Mouse (Mus musculus) yolk sac, embryonic 10.5 days (tissue): ENCODE data around the gene Tm9sf2.
"Not testable (repeated sequence)": the region's sequence is repeated elsewhere in the genome, so short reads cannot be mapped to it uniquely, and the experiment has no call there.

ENCODE experiments used
- DNase-seq: peaks from one replicate; pipeline ENCODE4 v3.0.0-alpha.2; 2017; ENCODE audit warnings: low spot score

Gene Tm9sf2

DNA sequence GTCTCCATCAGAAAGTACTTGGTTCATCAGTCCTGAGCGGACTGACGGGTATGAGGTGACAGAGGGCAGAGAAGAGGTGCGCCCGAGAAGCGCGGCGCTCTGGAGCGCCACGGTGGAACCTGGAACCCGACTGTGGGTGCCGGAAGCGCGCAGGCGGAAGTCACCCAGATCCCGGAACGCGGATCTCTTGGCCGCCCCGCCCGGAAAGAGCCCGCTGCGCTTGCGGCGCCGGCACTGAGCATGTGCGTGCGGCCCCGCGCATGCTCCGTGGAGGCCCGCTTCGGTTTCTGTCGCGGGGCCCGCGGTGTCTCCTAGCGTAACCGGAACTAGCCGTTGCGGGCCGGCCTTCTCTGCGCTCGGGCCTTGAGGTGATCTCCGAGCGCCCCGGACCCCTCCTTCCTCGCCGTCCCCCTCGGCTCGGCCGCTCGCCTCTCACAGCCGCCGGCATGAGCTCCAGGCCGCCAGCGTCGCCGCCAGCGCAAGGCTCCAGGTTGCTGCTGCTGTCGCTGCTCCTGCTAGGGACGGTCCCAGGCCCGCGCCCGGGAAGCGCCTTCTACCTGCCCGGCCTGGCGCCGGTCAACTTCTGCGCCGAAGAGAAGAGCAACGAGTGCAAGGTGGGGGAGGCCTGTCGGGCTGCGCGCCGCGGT lies at the start of gene Tm9sf2:
TSS of gene Tm9sf2 (plus strand) at position 217 of the 647 bp plus-strand sequence.
- peak; percentile 90 for DNase-seq

- DNase-seq: no peak
Observed at GRCm38 (mm10) chr14:122057941-122058346, 48.9 kb upstream of the Tm9sf2 start.

GRCm38 (mm10) chr14:122060642-122061041 lies 46.2 kb upstream of the Tm9sf2 start:
- peak; percentile 58 for DNase-seq

- DNase-seq: no peak
Observed at GRCm38 (mm10) chr14:122061376-122061775, 45.5 kb upstream of the Tm9sf2 start.

DNA sequence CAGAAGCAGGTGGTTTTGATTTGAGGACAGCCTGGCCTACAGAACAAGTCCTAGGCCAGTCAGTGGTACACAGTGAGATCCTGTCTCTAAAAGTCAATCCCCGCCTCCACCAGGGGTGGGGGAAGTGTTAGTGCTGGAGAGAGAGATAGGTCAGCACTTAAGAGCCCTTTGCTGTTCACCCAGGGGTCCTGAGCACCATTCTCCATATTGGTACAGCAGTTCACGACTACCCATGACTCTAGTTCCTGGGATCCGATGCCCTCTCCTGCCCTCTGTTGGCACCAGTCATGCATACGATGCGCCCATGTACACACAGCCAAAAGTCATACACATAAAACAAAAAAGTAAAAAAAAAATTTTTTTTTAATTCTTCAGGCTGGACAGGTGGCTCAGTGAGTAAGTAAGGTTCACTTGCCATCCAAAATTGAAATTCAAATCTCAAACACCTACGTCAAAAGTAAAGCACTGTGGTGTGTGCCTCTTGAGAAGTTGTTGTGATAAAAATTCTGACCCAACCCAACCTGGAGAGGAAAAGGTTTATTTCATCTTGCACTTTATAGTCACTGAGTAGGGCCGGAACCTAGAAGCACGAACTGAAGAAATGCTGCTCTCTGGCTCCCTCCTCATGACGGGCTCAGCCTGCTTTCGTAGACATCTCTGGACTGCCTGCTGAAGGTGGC lies 44.3 kb upstream of the Tm9sf2 start:
- DNase-seq: no peak

GRCm38 (mm10) chr14:122063599-122063998 lies 43.2 kb upstream of the Tm9sf2 start:
- DNase-seq: no peak

- DNase-seq: peak; percentile 56
Observed at GRCm38 (mm10) chr14:122064519-122064918, 42.3 kb upstream of the Tm9sf2 start.

DNA sequence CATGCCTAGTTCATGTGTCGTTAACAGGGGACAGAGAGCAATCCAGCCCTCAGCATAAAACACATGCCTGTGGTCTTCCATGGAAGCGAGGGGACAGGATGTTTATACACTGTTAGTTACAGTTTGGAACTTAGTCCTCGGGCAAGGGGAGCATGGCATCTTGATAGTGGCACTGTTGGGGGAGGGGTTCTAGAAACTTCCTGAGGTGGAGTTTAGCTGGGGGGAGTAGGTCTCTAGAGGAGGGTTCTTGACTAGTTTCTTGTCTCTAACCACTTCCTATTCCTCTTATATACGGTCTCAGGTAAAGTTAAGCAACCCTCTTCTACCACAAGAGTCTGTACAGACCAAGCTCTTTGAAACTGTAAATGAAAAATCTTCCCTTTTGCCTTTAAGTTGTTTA lies 40.6 kb upstream of the Tm9sf2 start:
- no peak for DNase-seq

DNA sequence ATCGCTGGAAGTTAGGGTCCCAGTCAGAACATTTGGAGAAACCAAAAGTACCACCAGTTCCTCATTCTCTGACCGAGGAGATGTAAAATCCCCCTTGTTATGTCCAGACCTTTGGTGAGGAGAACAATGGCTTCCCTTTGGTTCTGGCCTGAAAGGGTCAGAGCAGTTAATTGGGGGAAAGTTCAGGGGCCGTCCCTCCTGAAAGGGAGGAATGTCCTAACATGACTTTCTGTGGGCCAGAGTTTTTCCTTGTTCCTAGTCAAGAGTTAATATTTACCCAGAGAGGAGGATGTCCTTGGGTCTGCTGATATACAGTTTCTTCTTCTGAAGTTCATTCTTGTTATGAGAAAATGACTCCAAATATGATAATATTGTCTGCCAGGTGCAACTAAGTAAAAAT lies 38.8 kb upstream of the Tm9sf2 start:
- DNase-seq: not testable (repeated sequence)

DNA sequence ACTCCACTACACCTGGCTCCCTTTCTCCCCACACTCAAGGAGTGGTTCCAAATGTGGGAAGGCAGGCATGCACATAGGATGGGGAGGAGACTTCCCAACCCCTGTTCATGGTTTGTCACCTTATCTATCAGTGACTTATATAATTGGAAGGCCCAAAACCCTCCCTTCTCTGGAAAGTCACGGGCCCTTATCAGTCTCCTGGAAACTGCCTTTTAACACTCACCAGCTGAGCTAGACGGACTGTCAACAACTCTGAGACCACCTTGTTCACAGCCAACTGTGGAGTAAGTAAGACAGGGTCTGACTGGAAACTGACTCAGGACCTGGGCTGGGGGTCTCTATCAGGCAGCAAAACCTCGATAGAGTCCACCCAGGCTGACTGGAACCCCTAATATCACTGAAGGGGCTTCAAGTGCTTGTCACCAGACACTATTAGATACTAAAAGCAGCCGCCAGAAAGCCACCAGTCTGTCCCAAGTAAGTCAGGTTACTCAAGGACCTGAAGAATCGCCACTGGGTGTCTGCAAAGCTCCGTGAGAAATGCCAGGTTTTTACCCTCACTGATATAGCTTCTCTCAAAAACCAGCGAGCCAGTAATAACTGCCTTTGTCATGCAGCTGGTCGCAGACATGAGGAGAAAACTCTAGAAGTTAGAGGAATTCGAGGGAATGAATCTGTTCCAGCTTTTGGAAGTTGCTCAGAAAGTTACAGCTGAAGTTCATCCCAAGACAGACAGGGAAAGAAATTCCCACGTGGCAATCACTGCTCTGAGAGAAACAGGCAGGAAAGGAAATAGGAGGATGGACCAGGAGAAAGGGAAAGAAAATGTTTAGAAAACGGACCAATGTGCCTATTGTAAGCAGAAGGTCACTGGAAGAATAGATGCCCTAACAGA lies 37.8 kb upstream of the Tm9sf2 start:
- DNase-seq: no peak

GRCm38 (mm10) chr14:122069948-122070347 lies 36.9 kb upstream of the Tm9sf2 start:
- no peak for DNase-seq

DNA sequence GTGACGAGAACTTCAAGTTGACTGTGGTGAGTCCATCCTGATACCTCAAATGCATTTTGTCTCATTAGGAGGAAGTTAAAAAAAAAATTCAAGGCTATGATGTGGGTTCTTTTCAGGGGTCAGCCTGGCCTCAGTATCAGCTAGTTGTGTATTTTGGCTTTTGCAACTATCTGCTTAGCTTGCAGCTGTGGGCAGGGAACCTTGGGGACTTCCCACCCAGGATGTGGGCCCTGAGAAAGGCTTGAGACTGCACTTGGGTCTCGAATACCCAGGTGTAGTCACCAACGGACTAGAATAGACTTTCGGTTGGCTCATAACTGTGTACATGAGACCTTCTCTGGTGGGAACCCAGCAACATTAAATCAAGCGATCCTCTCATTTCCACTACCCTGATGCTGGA lies 33.4 kb upstream of the Tm9sf2 start:
- DNase-seq: no peak

- no peak for DNase-seq
Observed at GRCm38 (mm10) chr14:122074360-122074759, 32.5 kb upstream of the Tm9sf2 start.

- no peak for DNase-seq
Observed at GRCm38 (mm10) chr14:122075485-122076200, 31.2 kb upstream of the Tm9sf2 start.

DNA sequence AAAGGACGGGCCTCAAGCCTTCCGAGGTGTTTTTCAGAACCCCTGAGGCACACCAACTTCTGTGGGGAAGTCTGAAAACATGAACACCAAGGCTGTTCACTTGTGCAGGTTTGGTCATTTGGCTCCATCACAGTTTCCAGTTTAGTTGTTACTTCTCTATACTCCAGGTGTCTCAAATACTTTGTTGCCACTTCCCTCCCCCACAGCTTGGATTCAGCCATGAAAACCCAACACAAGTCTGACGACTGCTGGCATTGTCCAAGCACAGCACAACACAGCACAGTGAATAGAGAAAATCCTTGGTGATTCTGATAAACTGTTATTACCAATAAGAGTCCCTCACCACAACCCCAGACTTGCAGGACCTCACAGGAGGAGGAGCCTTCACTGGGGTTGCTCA lies 29.8 kb upstream of the Tm9sf2 start:
- DNase-seq: no peak

GRCm38 (mm10) chr14:122079428-122079827 lies 27.4 kb upstream of the Tm9sf2 start:
- no peak for DNase-seq

DNA sequence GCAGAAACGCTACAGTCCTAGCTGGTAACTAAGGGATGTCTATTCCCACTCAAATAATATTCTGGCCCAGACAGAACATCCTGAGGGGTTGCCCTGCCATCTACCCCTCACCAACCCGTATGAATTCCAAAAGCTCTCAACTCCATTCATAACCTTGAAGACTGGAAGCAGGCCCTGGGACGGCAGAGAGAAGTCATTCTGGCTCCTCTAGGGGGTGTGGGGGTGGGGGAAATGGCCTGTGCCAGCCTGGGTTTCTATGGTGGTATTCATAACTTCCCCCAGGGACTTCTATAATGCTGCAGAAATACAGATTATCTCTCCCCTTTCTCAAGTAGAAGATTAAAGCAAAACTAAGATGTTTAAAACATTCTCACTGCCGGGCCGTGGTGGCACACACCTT lies 26.9 kb upstream of the Tm9sf2 start:
- no peak for DNase-seq

DNA sequence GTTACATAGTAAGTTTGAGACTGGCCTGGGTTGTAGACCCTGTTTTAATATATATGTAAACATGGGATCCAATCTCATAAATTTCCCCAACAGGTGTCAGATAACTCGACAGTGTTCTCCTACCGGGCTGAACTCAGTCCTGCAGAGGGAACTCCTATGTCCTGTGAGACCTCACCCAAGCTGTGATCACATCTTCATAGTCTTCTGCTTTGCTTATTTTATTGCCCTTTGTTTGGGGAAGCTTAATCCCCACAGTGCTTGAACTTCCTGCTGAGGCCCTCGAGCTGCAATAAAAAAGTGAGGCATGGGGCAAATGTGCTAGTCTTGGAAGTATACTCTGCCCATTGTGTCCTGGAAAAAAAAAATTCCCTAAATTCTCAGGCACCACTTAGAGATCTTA lies 25.5 kb upstream of the Tm9sf2 start:
- no peak for DNase-seq

DNA sequence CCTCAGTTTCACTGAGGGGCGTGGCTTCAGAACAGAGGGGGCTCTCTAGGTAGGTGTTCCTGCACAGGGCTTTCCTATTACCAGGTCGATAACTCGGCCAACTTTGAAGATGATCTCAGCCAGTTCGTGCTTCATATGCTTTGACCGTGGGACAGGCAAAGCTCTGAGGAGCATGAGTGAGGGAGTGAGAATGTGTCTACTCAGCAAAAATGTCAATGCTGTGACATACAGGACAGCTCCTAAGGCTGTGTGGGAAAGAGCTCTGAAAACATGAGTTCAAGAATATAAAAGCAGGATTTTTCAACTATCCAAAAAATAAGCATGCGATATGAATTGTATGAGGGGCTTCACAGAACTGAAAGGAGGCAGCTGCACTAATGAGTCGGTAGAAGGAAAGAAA lies 23.3 kb upstream of the Tm9sf2 start:
- DNase-seq: no peak

GRCm38 (mm10) chr14:122087956-122088355 lies 18.9 kb upstream of the Tm9sf2 start:
- no peak for DNase-seq

DNA sequence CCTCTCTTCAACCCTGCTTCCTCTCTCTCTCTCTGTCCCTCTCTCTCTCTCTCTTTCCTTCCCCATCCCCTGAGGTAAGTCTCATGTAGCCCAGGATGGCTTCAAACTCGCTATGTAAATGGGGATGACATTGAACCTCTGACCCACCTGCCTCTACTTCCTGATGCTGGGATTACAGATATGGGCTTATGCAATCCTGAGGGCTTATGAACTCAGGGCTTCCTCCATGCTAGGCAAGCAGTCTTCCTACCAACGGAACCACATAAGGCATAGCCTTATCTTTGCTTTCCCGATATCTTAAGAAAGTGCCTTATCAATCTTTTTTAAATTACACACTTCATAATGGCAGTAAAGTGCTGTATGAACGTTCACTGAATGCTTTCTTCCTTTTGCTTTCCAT lies 14.5 kb upstream of the Tm9sf2 start:
- no peak for DNase-seq

GRCm38 (mm10) chr14:122096331-122096730 lies 10.5 kb upstream of the Tm9sf2 start:
- no peak for DNase-seq
